Mouse (Mus musculus) CH12.LX (cell line): ENCODE measurements at regions not wholly inside any gene's neighbourhood (a gene's known extent, or its start where the extent isn't known, plus 50 kb on each side); places are given as distances from the start of the nearest gene placed in this dataset.

ENCODE experiments used
- CTCF ChIP-seq, 2 experiments: IDR thresholded peaks in 1 of 2; conservative IDR thresholded peaks in 1 of 2; 2 replicates each; pipeline ENCODE4 v1.5.1; 2011 to 2012; ENCODE audit warnings: low read depth in 2 of 2, low read length in 2 of 2, improper control_type of control experiment in 1 of 2, inconsistent platforms in 1 of 2, mild to moderate bottlenecking in 1 of 2, moderate library complexity in 1 of 2
- E2F4 ChIP-seq: IDR thresholded peaks from 2 replicates; pipeline ENCODE4 v1.6.1; 2011; ENCODE audit warnings: low read depth, low read length, improper control_type of control experiment; ENCODE audit not compliant: insufficient replicate concordance
- EP300 ChIP-seq: IDR thresholded peaks from 2 replicates; pipeline ENCODE4 v1.6.1; 2011; ENCODE audit warnings: low read length, improper control_type of control experiment
- GABPA ChIP-seq: IDR thresholded peaks from 2 replicates; pipeline ENCODE4 v1.6.1; 2012; ENCODE audit warnings: low read depth, low read length, improper control_type of control experiment, inconsistent platforms; ENCODE audit not compliant: insufficient replicate concordance
- JUND ChIP-seq: conservative IDR thresholded peaks from 2 replicates; pipeline ENCODE4 v1.6.1; 2011; ENCODE audit warnings: low read depth, low read length, improper control_type of control experiment
- KAT2A ChIP-seq: IDR thresholded peaks from 2 replicates; pipeline ENCODE4 v1.6.1; 2012; ENCODE audit warnings: low read length, improper control_type of control experiment, inconsistent platforms; ENCODE audit not compliant: insufficient replicate concordance
- MAX ChIP-seq: IDR thresholded peaks from 2 replicates; pipeline ENCODE4 v1.6.1; 2011; ENCODE audit warnings: low read length, improper control_type of control experiment
- POLR2A ChIP-seq: IDR thresholded peaks from 2 replicates; pipeline ENCODE4 v1.6.1; 2011; ENCODE audit warnings: low read depth, mild to moderate bottlenecking, improper control_type of control experiment, low read length
- RAD21 ChIP-seq: IDR thresholded peaks from 2 replicates; pipeline ENCODE4 v1.6.1; 2011; ENCODE audit warnings: low read depth, mild to moderate bottlenecking, low read length, improper control_type of control experiment, moderate library complexity
- UBTF ChIP-seq: IDR thresholded peaks from 2 replicates; pipeline ENCODE4 v1.6.1; 2012; ENCODE audit warnings: low read depth, mild to moderate bottlenecking, inconsistent platforms, low read length, improper control_type of control experiment, moderate library complexity
- ZNF384 ChIP-seq: IDR thresholded peaks from 2 replicates; pipeline ENCODE4 v1.6.1; 2012; ENCODE audit warnings: low read depth, low read length, improper control_type of control experiment, inconsistent platforms

DNA sequence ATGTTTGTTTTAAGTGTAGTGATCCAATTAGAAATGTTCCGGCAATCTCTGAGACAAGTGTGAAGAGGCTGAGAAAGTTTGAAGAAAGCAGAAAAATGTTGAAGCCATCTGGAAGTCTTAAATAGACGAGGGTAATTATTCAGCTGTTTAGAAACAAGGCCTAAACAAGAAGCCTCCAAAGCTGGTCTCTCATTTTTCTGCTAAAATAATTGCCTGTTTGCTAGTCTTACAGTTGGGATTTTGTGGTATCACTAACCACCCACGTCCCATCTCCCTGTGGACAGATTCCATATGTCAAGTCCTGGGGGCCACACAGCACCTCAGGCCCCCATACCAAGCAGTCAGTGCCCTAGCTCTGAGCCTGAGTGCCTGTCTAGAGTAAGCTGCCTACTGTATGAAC, 59.4 kb upstream of the Bace2 start:
- TF ChIP-seq RAD21, result no peak
- no peak for TF ChIP-seq E2F4
- no peak for TF ChIP-seq EP300
- no peak for TF ChIP-seq KAT2A
- no peak for TF ChIP-seq CTCF (conservative IDR thresholded peaks at IDR 0.05 in 1 of 2, IDR thresholded peaks at IDR 0.05 in 1 of 2; ENCODE audit: low read depth in 2 of 2, low read length in 2 of 2)
- TF ChIP-seq UBTF, result no peak
- TF ChIP-seq JUND, result no peak
- TF ChIP-seq GABPA, result no peak
- no peak for TF ChIP-seq ZNF384
- TF ChIP-seq MAX, result no peak
- no peak for TF ChIP-seq POLR2A
